ENCODE assay signal across 7 mouse cellular contexts in the genomic region with DNA sequence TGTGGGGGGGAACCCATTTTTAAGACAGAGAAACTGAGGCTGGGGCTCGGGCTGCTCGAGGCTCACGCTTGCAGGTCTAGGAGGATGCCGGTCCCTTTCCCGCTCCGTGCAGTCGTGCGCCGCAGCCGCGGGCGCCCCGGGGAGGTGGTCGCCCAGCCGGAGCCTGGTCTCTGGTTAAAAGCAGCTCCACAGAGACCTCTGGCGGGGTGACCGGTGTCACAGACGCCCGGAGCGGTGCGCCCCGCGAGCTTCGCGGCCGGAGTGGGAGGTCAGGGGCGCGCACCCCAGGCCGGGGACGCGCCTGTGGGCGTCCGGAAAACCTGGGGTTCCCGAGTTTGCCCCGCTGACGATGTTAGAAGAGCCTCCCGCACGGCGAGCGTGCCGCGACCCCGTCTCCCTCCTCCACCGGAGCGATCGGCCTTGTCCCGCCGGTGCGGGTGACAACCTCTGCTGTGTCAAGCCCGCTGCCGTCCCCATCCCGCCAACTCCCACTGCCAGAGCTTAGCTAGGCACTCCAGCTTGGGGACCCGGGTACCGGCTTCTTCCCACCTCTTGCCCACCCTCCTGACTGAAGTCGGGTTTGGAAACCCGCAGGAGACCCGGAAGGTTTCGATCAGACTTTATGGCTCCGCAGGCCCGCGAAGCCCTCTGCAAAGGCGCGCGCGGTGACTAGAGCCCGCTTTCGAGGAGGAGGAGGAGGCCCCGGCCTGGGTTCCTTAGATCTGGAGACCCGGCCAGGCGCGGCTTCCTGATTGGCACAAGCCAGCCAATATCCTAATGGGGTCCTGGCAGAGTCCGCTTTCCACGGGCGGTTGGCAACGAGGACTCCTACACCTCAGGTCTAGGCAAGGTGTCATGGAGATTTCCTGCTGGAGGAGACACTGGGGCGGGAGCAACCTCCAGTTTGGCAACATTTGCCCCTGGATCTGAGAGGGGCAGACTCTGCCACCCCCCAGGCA. TPM values are rescaled to one million over a fixed set of nuclear protein-coding genes. Genes with fewer than 3 reads are reported as not detected.
DNase-seq lines count a peak whose midpoint lies in the region; ATAC-seq and TF ChIP-seq lines count a peak whose summit lies in the region.

No protein-coding gene starts in this region.

- H3K4me1 ChIP-seq in ES-Bruce4 (ENCODE audit: control insufficient read depth, insufficient read depth, low read length) = no peaks in the 10 kb centered on the region
- H3K4me1 ChIP-seq in heart, embryonic 11.5 days (ENCODE audit: control insufficient read depth, insufficient read depth, low read length) = peaks cover 8% of the 10 kb centered on the region; the same call in 1 of the 2 replicates
- H3K4me1 ChIP-seq in midbrain, embryonic 13.5 days (replicated peaks) = peaks cover 39% of the 10 kb centered on the region
- peaks cover 21% of the 10 kb centered on the region for H3K4me1 ChIP-seq in stomach, embryonic 14.5 days (ENCODE audit: control insufficient read depth, insufficient read depth, low read length)

- 0 out of 2 replicates have a peak, but pooled peaks have one; percentile 4 for ATAC-seq in heart, embryonic 11.5 days (replicated peaks; ENCODE audit: insufficient number of reproducible peaks, low FRiP score, low TSS enrichment)
- peak; percentile 21 for ATAC-seq in midbrain, embryonic 13.5 days
- no peak for ATAC-seq in stomach, embryonic 14.5 days (ENCODE audit: insufficient number of reproducible peaks, insufficient read depth, low FRiP score, low read depth)

- peak; percentile 43 for DNase-seq in CD4-positive helper T cell, adult 2 months (ENCODE audit: low read depth, low spot score)
- peak; percentile 73 for DNase-seq in cerebellum, adult 9-10 months
- DNase-seq in kidney, postnatal 4 days = peak; percentile 66 to 69

- peak overlapping the region; percentile 92 for H3K4me2 ChIP-seq in heart, embryonic 11.5 days
- peak overlapping the region; percentile 99 for H3K4me2 ChIP-seq in midbrain, embryonic 13.5 days (replicated peaks)
- peak overlapping the region; percentile 93 for H3K4me2 ChIP-seq in stomach, embryonic 14.5 days (replicated peaks; ENCODE audit: low read depth, low read length)

- H3K36me3 ChIP-seq in ES-Bruce4 (ENCODE audit: control insufficient read depth, insufficient read depth, low read length, poor library complexity, severe bottlenecking) = no peaks in the 10 kb centered on the region
- no peaks in the 10 kb centered on the region for H3K36me3 ChIP-seq in heart, embryonic 11.5 days (ENCODE audit: control insufficient read depth, insufficient read depth, low read length)
- H3K36me3 ChIP-seq in midbrain, embryonic 13.5 days = no peaks in the 10 kb centered on the region
- no peaks in the 10 kb centered on the region for H3K36me3 ChIP-seq in stomach, embryonic 14.5 days (ENCODE audit: control insufficient read depth, insufficient read depth, low read length)

- peak overlapping the region; percentile 91 for H3K9ac ChIP-seq in ES-Bruce4 (ENCODE audit: low read depth, poor library complexity, severe bottlenecking)
- H3K9ac ChIP-seq in heart, embryonic 11.5 days (ENCODE audit: low read depth, low read length) = peak overlapping the region; percentile 64
- peak overlapping the region; percentile 88 for H3K9ac ChIP-seq in midbrain, embryonic 13.5 days (replicated peaks)
- peak overlapping the region; percentile 65 for H3K9ac ChIP-seq in stomach, embryonic 14.5 days (replicated peaks; ENCODE audit: low read depth, low read length)

- H3K27ac ChIP-seq in ES-Bruce4 (ENCODE audit: insufficient read depth, low read length) = no peak overlapping the region
- no peak overlapping the region for H3K27ac ChIP-seq in heart, embryonic 11.5 days (ENCODE audit: low read depth, low read length)
- H3K27ac ChIP-seq in midbrain, embryonic 13.5 days = peak overlapping the region; percentile 57; the same call in 1 of the 2 replicates
- H3K27ac ChIP-seq in stomach, embryonic 14.5 days (ENCODE audit: low read length) = no peak overlapping the region

- TF ChIP-seq POLR2A in ES-Bruce4 (IDR thresholded peaks at IDR 0.05; ENCODE audit: insufficient read depth, low read length) = no peak

- no peak for TF ChIP-seq EP300 in ES-Bruce4 (IDR thresholded peaks at IDR 0.05; ENCODE audit: insufficient read depth, low read depth, low read length)

- H3K27me3 ChIP-seq in ES-Bruce4 (ENCODE audit: control insufficient read depth, insufficient read depth, low read length, poor library complexity, severe bottlenecking) = peaks cover 12% of the 10 kb centered on the region
- peaks cover 65% of the 10 kb centered on the region for H3K27me3 ChIP-seq in heart, embryonic 11.5 days (ENCODE audit: control insufficient read depth, insufficient read depth, low read length)
- peaks cover 35% of the 10 kb centered on the region for H3K27me3 ChIP-seq in midbrain, embryonic 13.5 days
- 0 out of 2 replicates have a peak, but pooled peaks cover 21% of the 10 kb centered on the region for H3K27me3 ChIP-seq in stomach, embryonic 14.5 days (ENCODE audit: control insufficient read depth, insufficient read depth, low read length)

- no peak for TF ChIP-seq CTCF in ES-Bruce4 (IDR thresholded peaks at IDR 0.05; ENCODE audit: low read depth, low read length)

- 1% methylated on average over 73 of the region's 76 CpGs for WGBS in heart, embryonic 11.5 days (ENCODE audit: insufficient replicate concordance)
- WGBS in midbrain, embryonic 13.5 days = under 1% methylated on average over 74 of the region's 76 CpGs
- WGBS in stomach, embryonic 14.5 days = 1% methylated on average over 65 of the region's 76 CpGs

- H3K4me3 ChIP-seq in ES-Bruce4 (ENCODE audit: low read depth, low read length) = peak overlapping the region; percentile 79
- H3K4me3 ChIP-seq in heart, embryonic 11.5 days (ENCODE audit: low read depth, low read length) = peak overlapping the region; percentile 49
- peak overlapping the region; percentile 83 for H3K4me3 ChIP-seq in midbrain, embryonic 13.5 days (replicated peaks)
- H3K4me3 ChIP-seq in stomach, embryonic 14.5 days (ENCODE audit: low read depth, low read length) = peak overlapping the region; percentile 76

- no peaks in the 10 kb centered on the region for H3K9me3 ChIP-seq in ES-Bruce4 (replicated peaks; ENCODE audit: control insufficient read depth, insufficient read depth, low read length, poor library complexity, severe bottlenecking)
- no peaks in the 10 kb centered on the region for H3K9me3 ChIP-seq in heart, embryonic 11.5 days (replicated peaks; ENCODE audit: control insufficient read depth, low read length)
- H3K9me3 ChIP-seq in midbrain, embryonic 13.5 days = no peaks in the 10 kb centered on the region
- H3K9me3 ChIP-seq in stomach, embryonic 14.5 days (ENCODE audit: control insufficient read depth, low read depth, low read length) = no peaks in the 10 kb centered on the region

RNA-seq across cellular contexts. Expression of gene Mmp17, which starts 0.9 kb away (rescaled TPM):
- polyA plus RNA-seq in ES-Bruce4 (2011; ENCODE audit: insufficient read depth, insufficient read length, low read depth, missing spikeins) = 5.9 and 6.9 TPM in 2 replicates
- 0.37 and 0.51 TPM in 2 replicates for polyA plus RNA-seq in heart, embryonic 11.5 days (2014; fragmentation: Nextera tagmentation; extraction: Ambion mirVana)
- 9.3 and 9.6 TPM in 2 replicates for polyA plus RNA-seq in midbrain, embryonic 13.5 days (2015; fragmentation: Nextera tagmentation; extraction: Ambion mirVana)
- 2.3 and 3.4 TPM in 2 replicates for polyA plus RNA-seq in stomach, embryonic 14.5 days (2014; fragmentation: Nextera tagmentation; extraction: Ambion mirVana)
